Mouse (Mus musculus): ENCODE results near the gene Tmcc3. TPM values are rescaled to one million over a fixed set of nuclear protein-coding genes. Genes with fewer than 3 reads are reported as not detected.

Tmcc3 gene
- polyA plus RNA-seq, 1 experiment from 2014 or later = 14.9 TPM

DNA sequence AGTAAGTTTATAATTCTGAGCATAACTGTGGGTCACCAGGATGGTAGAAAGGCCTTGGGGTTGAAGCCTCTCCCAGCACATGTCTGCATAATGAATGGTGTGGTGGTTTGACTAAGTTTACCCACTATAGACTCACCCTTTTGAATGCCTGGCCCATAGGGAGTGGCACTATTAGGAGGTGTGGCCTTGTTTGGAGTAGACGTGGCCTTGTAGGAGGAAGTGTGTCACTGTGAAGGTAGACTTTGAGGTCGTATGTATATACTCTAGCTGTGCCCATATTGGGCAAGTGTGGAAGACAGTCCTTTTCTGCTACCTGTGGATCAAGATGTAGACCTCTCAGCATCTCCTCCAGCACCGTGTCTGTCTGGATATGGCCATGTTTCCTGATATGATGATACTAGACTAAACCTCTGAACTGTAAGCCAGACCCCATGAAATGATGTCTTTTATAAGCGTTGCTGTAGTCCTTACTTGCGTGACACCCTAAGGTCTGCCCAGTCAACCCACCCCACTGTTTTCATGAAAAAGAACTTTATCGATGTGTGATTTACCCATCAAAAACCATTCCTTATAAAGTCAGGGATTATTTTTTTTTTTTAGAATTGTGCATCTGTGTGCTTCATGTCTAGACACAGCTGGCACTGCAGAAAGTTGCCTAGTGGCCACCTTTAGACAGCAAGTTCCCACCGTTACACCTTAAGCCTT is 40.6 kb downstream of the Tmcc3 start:
- Histone ChIP-seq H3K9ac (ENCODE audit: low read depth, low read length) (no peak overlapping the region), H3K4me3 (ENCODE audit: low read length) (no peak overlapping the region), H3K36me3 (ENCODE audit: control insufficient read depth, insufficient read depth, low read length) (no peaks in the 10 kb centered on the region), H3K27ac (ENCODE audit: low read depth, low read length) (no peak overlapping the region), H3K9me3 (ENCODE audit: control insufficient read depth, low read length) (no peaks in the 10 kb centered on the region), H3K4me1 (ENCODE audit: control insufficient read depth, insufficient read depth, low read depth, low read length) (no peaks in the 10 kb centered on the region; the same call in 1 of the 2 replicates), H3K27me3 (replicated peaks; ENCODE audit: control insufficient read depth, insufficient read depth, low read length) (no peaks in the 10 kb centered on the region), H3K4me2 (ENCODE audit: low read length) (no peak overlapping the region)
- ATAC-seq = no peak
- 96% methylated on average over 7 of the region's 7 CpGs for WGBS

DNA sequence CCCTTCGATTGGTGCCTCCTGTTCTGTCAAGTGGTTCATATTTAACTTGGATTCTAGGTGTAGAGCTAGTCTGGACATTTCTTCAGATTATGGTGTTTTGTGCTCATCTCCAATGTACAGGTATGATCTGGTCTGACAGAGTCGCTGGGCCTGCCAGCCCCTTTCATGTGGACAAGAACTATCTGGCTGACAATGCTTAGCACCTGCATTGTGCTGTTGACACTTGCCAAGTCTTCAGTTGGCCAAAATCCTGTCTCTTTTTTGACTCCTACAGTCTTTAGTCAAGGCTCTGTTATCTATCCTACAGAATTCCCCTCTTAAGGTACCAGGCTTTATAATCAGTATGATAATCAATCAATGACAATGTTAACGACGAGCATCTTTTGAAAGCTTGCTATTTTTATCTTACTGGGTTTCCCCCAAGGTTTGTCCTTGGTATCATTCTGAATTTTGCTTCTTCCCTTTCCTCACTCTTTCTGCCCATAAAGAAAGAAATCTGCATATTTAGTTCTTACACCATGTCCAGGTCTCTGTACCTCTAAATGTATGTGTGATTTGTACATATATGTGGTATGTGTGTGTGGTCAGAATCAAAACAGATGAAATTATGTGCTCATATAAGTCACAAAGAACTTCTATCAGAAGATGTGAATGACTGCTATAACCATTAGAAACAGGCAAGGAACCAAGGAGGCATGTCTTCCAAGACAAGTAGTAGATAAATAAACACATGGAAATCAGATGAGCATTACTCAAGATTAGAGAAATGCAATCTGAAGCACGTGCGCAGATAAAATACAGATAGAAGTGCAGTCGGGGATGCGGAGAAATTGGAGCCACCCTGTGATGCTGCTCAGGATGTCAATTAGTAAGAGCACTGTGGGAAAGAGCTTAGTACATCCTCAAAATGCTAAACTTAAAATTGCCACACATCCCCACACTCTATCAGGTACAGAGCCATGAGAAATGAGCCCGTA is 41.4 kb downstream of the Tmcc3 start:
- Histone ChIP-seq H3K4me1 (ENCODE audit: control insufficient read depth, insufficient read depth, low read depth, low read length) (no peaks in the 10 kb centered on the region; the same call in 1 of the 2 replicates), H3K27ac (ENCODE audit: low read depth, low read length) (no peak overlapping the region), H3K4me2 (ENCODE audit: low read length) (no peak overlapping the region), H3K27me3 (replicated peaks; ENCODE audit: control insufficient read depth, insufficient read depth, low read length) (no peaks in the 10 kb centered on the region), H3K36me3 (ENCODE audit: control insufficient read depth, insufficient read depth, low read length) (no peaks in the 10 kb centered on the region), H3K9me3 (ENCODE audit: control insufficient read depth, low read length) (no peaks in the 10 kb centered on the region), H3K4me3 (ENCODE audit: low read length) (no peak overlapping the region), H3K9ac (ENCODE audit: low read depth, low read length) (no peak overlapping the region)
- 89% methylated on average over 9 of the region's 9 CpGs for WGBS
- no peak for ATAC-seq

DNA sequence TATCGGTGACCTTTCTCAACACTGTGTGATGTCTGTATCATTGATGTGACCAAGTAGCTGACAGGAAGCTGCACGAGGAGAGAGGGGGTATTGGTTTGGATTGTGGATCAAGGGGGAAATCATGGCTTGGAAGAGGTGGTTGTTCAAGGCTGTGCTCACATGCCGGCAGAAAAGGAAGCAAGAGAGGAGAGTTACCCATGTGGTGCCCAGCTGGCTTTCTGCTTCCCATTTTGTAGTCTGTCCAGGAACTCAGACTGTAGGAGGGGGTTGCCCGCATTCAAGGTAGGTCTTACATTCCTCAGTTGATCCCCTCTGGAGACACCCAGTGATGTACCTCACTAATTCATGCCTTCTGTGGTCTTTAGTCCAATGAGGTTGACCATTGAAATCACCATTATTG is 42.3 kb downstream of the Tmcc3 start:
- Histone ChIP-seq H3K27ac (ENCODE audit: low read depth, low read length) (no peak overlapping the region), H3K4me1 (ENCODE audit: control insufficient read depth, insufficient read depth, low read depth, low read length) (no peaks in the 10 kb centered on the region; the same call in 1 of the 2 replicates), H3K4me2 (ENCODE audit: low read length) (no peak overlapping the region), H3K4me3 (ENCODE audit: low read length) (no peak overlapping the region), H3K27me3 (replicated peaks; ENCODE audit: control insufficient read depth, insufficient read depth, low read length) (no peaks in the 10 kb centered on the region), H3K9me3 (ENCODE audit: control insufficient read depth, low read length) (no peaks in the 10 kb centered on the region), H3K36me3 (ENCODE audit: control insufficient read depth, insufficient read depth, low read length) (no peaks in the 10 kb centered on the region), H3K9ac (ENCODE audit: low read depth, low read length) (no peak overlapping the region)
- WGBS = 68% methylated on average over 4 of the region's 4 CpGs
- ATAC-seq = no peak

DNA sequence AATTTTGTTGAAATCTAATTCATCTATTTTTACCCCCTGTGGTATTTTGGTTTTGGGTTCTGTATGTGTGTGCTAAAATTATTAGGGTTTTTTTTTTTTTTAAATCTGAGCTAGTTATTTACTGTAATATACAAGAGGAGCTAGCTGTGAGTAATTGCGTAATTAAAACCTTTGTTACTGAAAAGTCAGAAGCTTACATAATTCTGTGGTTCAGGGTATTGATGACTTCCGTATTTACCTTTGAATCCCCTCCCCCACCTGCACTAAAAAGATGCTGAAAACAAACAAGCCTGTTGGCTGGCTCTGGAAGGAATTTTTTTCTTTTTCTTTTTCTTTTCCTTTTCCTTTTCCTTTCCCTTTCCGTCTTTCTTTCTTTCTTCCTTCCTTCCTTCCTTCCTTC is 42.7 kb downstream of the Tmcc3 start:
- no peaks in the 10 kb centered on the region; the same call in 1 of the 2 replicates for H3K4me1 ChIP-seq (ENCODE audit: control insufficient read depth, insufficient read depth, low read depth, low read length)
- H3K9ac ChIP-seq (ENCODE audit: low read depth, low read length) = no peak overlapping the region
- no peak overlapping the region for H3K27ac ChIP-seq (ENCODE audit: low read depth, low read length)
- 86% methylated on average over 3 of the region's 3 CpGs for WGBS
- ATAC-seq = no peak
- H3K4me2 ChIP-seq (ENCODE audit: low read length) = no peak overlapping the region
- H3K27me3 ChIP-seq (replicated peaks; ENCODE audit: control insufficient read depth, insufficient read depth, low read length) = no peaks in the 10 kb centered on the region
- no peaks in the 10 kb centered on the region for H3K36me3 ChIP-seq (ENCODE audit: control insufficient read depth, insufficient read depth, low read length)
- no peaks in the 10 kb centered on the region for H3K9me3 ChIP-seq (ENCODE audit: control insufficient read depth, low read length)
- H3K4me3 ChIP-seq (ENCODE audit: low read length) = no peak overlapping the region

DNA sequence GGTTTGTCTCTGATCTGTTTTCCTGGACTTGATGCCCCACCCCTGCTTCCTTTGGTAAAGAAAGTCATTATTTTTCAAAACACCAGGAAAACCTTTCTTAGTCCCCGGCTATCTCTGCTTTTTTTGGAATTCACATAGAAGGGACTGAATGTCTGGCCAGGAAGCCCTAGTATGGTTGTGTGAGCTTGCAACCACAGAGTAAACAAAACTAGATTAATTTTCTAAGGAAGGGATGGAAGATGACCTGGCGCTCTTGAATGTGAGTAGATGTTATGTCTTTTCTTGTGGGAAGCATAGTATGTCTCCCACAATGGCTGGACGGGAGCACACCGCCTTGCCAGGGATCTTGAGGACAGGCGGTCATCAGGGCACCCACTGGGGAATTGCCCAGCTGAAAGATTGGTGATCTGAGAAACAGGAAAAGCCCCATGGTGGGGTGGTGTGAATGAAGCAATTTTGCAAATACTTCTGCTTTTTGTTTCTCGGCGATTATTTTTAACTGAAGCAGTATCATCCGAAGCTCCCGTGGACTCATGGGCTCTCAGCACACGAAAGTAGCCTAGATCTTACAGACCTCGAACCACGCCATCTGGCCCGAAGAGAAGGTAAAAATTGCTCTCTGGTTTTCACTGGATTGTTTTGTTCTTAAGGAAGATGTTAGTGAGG is 44.9 kb downstream of the Tmcc3 start:
- 90% methylated on average over 13 of the region's 13 CpGs for WGBS
- no peak overlapping the region for H3K27ac ChIP-seq (ENCODE audit: low read depth, low read length)
- no peak overlapping the region for H3K4me3 ChIP-seq (ENCODE audit: low read length)
- no peaks in the 10 kb centered on the region for H3K27me3 ChIP-seq (replicated peaks; ENCODE audit: control insufficient read depth, insufficient read depth, low read length)
- no peak overlapping the region for H3K9ac ChIP-seq (ENCODE audit: low read depth, low read length)
- H3K4me1 ChIP-seq (ENCODE audit: control insufficient read depth, insufficient read depth, low read depth, low read length) = no peaks in the 10 kb centered on the region
- no peaks in the 10 kb centered on the region for H3K36me3 ChIP-seq (ENCODE audit: control insufficient read depth, insufficient read depth, low read length)
- H3K4me2 ChIP-seq (ENCODE audit: low read length) = no peak overlapping the region
- peaks cover 2% of the 10 kb centered on the region; the same call in 1 of the 2 replicates for H3K9me3 ChIP-seq (ENCODE audit: control insufficient read depth, low read length)
- ATAC-seq = no peak

DNA sequence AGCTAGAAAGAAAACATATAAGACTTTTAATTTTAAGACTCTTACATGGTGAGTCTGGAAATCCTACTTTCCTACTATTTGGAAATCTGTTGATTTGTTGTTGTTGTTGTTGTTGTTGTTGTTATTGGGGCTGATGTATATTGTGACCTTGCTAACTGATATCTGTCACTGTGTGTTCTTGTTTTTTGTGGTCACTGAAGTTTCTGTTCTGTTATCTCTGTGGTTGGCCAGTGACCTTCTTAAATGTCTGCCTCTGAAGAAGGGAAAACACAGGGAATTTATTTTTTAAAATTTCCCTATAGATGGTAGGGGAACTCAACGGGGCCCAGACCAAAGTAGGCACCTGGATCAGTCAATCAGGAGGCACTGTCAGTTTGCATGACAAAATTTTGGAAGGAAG is 48.9 kb downstream of the Tmcc3 start:
- H3K4me3 ChIP-seq (ENCODE audit: low read length) = no peak overlapping the region
- no peaks in the 10 kb centered on the region for H3K4me1 ChIP-seq (ENCODE audit: control insufficient read depth, insufficient read depth, low read depth, low read length)
- WGBS = 77% methylated on average over 1 of the region's 1 CpGs
- no peak overlapping the region for H3K9ac ChIP-seq (ENCODE audit: low read depth, low read length)
- H3K27ac ChIP-seq (ENCODE audit: low read depth, low read length) = no peak overlapping the region
- H3K27me3 ChIP-seq (replicated peaks; ENCODE audit: control insufficient read depth, insufficient read depth, low read length) = no peaks in the 10 kb centered on the region
- no peak for ATAC-seq
- H3K36me3 ChIP-seq (ENCODE audit: control insufficient read depth, insufficient read depth, low read length) = no peaks in the 10 kb centered on the region
- H3K4me2 ChIP-seq (ENCODE audit: low read length) = no peak overlapping the region
- peaks cover 5% of the 10 kb centered on the region; the same call in 1 of the 2 replicates for H3K9me3 ChIP-seq (ENCODE audit: control insufficient read depth, low read length)

DNA sequence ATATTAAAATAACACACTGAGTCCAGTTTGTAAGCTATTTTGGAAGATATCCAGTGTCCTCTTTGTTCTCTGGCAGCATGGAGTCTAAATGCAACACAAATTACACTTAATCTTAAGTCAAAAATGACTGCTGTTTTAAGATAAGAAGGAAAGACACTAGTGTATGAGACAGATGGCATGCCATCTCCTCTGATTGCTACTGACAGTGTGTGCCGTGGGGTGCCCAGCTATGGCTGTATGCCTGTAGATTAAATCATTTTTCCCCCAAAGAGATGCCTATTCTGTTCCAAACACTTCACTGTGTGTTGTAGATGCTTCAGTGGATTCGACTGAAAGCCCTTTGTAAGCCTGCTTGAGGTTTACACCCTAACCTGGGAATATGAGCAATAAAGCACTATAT is 59.5 kb downstream of the Tmcc3 start:
- no peaks in the 10 kb centered on the region for H3K9me3 ChIP-seq (ENCODE audit: control insufficient read depth, low read length)
- no peak overlapping the region for H3K9ac ChIP-seq (ENCODE audit: low read depth, low read length)
- H3K4me3 ChIP-seq (ENCODE audit: low read length) = no peak overlapping the region
- H3K4me1 ChIP-seq (ENCODE audit: control insufficient read depth, insufficient read depth, low read depth, low read length) = peaks cover 3% of the 10 kb centered on the region; the same call in 1 of the 2 replicates
- 0 out of 2 replicates have a peak overlapping the region, but pooled peaks have one; percentile 14 for H3K27ac ChIP-seq (ENCODE audit: low read depth, low read length)
- no peaks in the 10 kb centered on the region for H3K27me3 ChIP-seq (replicated peaks; ENCODE audit: control insufficient read depth, insufficient read depth, low read length)
- H3K4me2 ChIP-seq (ENCODE audit: low read length) = no peak overlapping the region
- H3K36me3 ChIP-seq (ENCODE audit: control insufficient read depth, insufficient read depth, low read length) = no peaks in the 10 kb centered on the region
- 59% methylated on average over 2 of the region's 2 CpGs for WGBS
- ATAC-seq = peak; percentile 69; the same call in 1 of the 2 replicates

DNA sequence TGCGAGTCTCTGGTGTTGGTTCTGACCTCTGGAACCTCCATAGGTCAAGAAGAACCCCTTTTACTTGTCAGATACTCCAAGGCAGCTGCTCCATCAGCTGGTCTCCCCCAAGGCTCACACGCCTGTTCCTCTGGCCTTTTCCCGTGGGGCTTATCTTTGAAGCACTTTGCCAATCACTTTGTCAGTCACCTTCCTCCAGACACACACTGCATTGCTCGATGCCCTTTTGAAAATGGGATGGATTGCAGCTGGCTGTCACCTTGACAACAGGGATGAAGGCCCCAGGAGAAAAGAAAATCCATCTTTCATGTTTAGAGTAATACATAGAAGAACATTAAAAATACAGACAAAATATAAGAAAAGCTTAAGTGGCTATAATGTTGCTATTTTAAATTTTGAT is 65.2 kb downstream of the Tmcc3 start:
- Histone ChIP-seq H3K4me1 (ENCODE audit: control insufficient read depth, insufficient read depth, low read depth, low read length) (peaks cover 15% of the 10 kb centered on the region), H3K4me3 (ENCODE audit: low read length) (no peak overlapping the region), H3K27ac (ENCODE audit: low read depth, low read length) (no peak overlapping the region), H3K9ac (ENCODE audit: low read depth, low read length) (no peak overlapping the region), H3K9me3 (ENCODE audit: control insufficient read depth, low read length) (no peaks in the 10 kb centered on the region), H3K4me2 (ENCODE audit: low read length) (no peak overlapping the region), H3K36me3 (ENCODE audit: control insufficient read depth, insufficient read depth, low read length) (no peaks in the 10 kb centered on the region), H3K27me3 (replicated peaks; ENCODE audit: control insufficient read depth, insufficient read depth, low read length) (no peaks in the 10 kb centered on the region)
- WGBS = 55% methylated on average over 4 of the region's 4 CpGs
- no peak for ATAC-seq
